Mouse (Mus musculus) layer of hippocampus, postnatal 14 days (tissue): Measurements from ENCODE around the gene Creb3l1. TPM values are rescaled to one million over a fixed set of nuclear protein-coding genes. Genes with fewer than 3 reads are reported as not detected.

Source experiments
- DNase-seq, 2 experiments: peaks; one replicate each; pipeline ENCODE4 v3.0.0; 2021 to 2022; ENCODE audit warnings: low spot score in 2 of 2, mixed read lengths in 1 of 2
- long read RNA-seq, 2 experiments: library from polyadenylated mRNA; stranded (forward); transcript quantifications; one replicate each; pipeline ENCODE4 v2.0.0; 2021
- total RNA-seq, 2 experiments: library from RNA; stranded (reverse); gene quantifications; 2 replicates each; pipeline ENCODE4 v1.2.3; 2021

The Creb3l1 gene
- total RNA-seq, result 1 to 10 TPM; 5.9 to 8.0 TPM
- long read RNA-seq, experiment 1, transcript Creb3l1-201 (12 exons, 2,603 nt), result major isoform, 7 of 7 reads
- long read RNA-seq, experiment 1, partial matches to known transcripts, result 0 of 7 reads
- long read RNA-seq, experiment 1, other reads (novel, unspliced or antisense), result 0 of 7 reads
- long read RNA-seq, experiment 2, transcript Creb3l1-201 (12 exons, 2,603 nt), result major isoform, 9 of 11 reads
- long read RNA-seq, experiment 2, partial matches to known transcripts, result 2 of 11 reads
- long read RNA-seq, experiment 2, other reads (novel, unspliced or antisense), result 0 of 11 reads

DNA sequence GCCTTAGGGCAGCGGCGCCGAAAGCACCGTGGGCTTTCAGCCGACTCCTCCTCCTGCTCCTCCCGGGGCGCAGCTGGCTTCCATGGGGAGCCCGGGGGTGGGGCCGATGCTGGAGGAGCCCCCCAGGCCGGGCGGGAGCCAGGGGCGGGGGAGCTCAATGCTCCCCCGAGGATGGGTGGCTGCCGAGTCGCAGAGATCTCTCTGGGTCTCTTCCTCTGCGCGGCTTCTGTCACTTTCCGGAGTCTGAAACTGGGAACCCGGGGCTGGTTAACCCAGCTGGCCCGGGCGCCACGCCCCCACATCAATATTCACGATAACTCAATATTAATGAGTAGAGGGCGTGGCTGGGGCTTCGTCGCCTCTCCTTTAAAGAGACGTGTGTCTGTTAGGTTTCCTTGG is at the start of gene Creb3l1:
Gene Creb3l1 (minus strand): TSS at position 229 of the 399 bp plus-strand sequence.
- peak; percentile 64 to 77 for DNase-seq

DNA sequence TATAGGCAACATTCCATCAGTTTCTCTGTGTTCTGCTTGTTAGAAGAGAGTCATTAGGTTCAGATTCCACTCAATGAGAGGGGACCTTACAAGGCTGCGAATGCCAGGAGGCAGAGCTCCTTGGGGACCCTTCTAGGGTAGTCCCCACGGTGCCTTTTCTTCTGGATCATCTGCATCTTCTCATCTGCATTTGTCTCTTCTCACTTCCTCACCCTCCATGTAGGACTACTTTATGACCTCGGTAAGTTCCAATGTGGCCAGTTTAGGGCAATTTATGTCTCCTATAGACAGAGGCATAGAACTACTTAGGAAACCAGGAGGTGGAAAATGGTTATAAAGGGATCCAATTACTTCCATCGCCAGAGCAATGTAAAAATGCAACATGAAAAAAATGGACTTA is 46.8 kb upstream of the Creb3l1 start:
- no peak for DNase-seq

DNA sequence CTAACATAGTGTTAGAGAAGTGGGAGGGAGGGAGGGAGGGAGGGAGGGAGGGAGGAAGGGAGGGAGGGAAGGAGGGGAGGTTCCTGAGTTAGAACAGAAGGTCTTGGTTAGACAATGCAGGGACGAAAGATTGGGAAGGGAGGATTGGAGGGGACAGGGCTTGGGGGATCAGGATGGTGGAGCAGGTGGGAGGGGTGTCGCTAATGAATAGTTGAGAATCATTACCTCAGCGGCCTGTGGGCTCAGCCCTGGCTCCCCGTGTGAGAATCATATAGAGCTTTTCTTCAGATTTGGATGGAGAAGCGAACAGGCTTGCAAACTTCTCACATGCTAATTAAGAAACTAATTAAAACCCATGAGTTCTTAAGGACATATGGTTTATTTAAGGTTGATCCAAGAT is 45.3 kb upstream of the Creb3l1 start:
- no peak for DNase-seq

DNA sequence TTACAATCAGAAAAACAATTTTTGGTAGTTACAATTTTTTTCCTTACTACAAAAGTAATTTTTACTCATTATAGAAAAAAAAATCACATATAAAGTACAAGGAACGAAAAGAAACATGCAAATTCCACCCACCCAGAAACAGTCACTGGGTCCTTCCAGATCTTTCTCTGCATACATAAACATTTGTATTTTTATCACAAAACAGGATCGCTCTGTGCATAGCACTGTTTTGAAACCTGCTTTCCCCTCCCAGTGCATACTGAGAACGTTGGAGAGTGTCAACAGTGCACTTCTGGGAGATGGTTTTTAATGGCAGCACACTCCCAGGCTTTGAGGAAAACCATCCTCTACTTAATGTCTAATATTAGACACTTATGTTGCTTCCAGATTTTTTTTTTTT is 43.3 kb upstream of the Creb3l1 start:
- DNase-seq, result no peak

DNA sequence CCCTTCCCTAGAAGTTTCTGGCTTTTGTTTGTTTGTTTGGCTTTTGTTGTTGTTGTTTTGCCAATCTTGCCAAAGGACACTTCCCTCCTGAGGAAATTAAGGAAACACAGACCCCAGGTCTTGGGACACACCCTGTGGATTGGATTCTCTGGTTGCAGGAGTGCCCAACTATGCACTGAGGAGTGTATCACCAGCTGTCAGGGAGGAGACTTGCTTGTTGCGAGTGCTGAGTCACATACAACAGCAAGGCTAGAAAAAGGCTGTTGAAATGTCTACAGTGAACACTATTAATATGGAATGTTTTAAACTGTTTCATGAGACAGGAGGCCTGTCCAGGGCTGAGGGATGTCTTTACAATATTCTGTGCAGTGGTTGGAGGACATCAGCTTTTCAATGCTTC is 42.6 kb upstream of the Creb3l1 start:
- no peak for DNase-seq

DNA sequence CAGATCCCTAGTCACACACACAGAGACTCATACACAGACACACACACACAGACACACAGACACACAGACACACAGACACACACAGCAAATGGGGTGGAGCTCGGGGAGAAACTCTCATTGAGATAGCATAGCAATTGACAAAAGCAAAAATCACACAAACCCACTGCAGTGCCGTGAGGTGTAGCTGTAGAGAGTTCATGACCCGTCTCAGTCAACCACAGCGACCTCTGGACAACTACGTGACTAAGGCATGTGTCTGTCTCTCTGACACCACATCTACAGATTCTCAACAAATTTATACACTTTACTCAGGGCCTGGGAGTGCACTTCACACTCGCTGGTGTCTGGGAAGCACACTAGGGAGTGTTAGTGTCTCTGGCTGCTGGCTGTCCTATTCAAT is 41.6 kb upstream of the Creb3l1 start:
- no peak for DNase-seq

DNA sequence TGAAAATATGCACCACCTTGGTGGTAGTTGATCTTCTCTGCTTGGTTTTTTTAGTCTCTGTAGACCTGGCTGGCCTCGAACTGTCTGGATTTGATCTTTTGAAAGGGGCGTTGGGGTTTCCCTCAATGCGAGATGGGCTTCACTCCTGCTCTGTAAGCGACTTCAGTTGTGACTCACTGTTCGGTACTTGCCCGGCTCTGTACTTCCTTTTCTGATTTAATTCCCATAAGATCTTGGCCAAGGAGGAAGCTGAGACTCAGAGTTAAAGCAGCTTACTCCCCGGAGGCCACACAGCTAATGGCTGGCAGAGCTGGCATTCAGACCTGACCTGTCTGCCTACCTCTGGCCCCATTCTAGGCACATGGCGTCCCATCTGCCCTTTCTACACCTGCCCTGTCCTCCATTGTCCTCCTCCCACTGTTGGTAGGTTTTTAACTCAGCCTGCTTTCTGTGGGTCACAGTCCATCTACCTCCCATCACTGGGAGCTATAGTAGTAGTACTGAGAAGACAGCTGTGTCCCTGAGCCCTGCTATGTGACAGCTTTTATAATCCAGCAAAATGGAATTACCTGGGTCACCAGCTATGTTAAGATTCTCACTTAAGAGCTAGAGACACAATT is 41.1 kb upstream of the Creb3l1 start:
- DNase-seq, result no peak

DNA sequence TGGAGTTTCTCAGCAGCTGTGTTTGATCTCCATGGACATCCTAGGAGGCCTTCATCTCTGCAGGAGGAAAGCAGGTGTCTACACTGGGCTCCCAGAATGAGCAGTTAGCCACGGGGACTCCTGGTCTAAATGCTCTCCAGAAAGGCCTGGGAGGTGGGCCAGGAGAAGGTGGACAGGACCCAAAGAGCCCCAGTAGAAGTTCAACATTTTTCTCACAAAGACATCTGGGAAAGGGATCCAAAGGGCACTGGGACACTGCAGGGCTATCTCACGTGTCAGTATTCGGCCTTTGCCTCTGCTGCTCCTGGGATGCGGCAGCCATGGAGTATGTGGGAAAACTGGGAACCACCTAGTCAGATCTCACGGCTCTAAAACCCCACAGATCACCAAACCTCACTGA is 38.8 kb upstream of the Creb3l1 start:
- no peak for DNase-seq

DNA sequence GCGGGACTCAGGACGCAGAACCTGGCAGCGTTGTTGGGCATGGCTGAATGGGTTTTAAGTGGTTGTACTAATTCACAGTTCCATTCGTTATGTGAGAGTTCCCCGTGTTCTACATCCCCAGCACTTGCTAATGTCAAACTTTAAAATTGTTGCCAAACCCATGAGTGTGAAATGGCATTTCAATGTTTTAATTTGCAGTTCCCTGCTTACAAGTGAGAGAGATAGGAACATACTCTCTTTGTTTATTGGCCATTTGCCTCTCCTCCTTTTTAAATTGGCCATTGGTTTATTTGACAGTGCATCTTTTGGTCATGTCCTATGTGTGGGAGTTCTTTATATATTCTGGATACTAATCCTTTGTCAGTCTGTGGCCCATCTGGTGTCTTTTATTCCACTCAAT is 37.0 kb upstream of the Creb3l1 start:
- peak in 1 of 2 experiments; percentile 72 for DNase-seq

DNA sequence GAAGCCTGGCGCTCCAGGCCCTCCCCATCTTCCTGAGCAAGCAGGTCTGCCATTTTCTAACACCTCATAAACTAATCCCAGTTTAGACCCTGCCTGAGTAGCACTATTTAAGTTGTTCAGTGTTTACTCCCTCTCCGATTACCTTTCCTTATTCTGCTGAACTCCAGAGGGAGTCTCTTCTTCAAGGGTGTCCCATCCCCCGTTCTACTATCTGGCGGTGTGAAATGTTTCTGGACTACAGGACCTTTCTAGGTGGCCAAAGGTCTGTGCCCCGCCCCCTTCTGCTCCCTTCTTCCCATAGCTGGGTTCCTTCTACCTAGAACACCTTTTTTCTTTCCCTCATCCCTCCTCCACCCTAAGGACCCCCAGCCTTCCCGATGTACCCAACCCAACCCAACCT is 36.0 kb upstream of the Creb3l1 start:
- no peak for DNase-seq

DNA sequence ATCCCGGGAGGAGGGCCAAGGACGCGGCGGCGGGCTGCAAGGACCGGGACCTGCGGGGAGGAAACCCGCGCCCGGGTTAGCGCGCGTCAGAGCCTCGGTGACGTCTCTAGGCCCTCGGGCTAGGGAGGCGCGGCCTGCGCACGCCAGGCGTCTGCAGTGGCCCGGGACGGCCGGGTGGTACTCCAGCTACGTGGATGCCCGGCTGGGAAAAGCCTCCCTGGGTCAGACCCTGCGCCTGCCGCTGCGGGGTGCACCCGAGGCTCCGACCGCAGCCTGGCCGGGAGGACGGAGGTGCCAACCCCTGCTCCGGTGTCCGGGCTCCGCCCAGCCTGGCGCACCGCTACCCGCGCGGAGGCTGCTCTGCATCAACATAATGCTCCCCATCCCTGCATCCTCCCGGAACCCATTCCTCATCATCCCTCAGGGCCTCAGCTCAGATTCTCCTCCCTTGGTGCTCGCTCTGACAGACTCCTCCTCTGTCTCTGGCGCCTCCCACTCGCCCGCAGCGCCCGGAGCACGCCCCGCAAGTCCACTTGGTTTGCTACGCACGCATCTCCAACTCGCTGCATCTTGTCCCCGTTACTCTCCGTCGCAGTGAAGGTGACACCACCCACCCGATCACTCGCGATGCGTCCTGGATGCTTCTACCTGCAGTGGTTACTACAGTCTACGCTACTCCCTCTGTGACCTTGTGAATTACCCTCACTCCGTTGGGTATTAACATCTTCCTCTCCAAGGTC is 35.3 kb upstream of the Creb3l1 start:
- peak; percentile 74 to 77 for DNase-seq

DNA sequence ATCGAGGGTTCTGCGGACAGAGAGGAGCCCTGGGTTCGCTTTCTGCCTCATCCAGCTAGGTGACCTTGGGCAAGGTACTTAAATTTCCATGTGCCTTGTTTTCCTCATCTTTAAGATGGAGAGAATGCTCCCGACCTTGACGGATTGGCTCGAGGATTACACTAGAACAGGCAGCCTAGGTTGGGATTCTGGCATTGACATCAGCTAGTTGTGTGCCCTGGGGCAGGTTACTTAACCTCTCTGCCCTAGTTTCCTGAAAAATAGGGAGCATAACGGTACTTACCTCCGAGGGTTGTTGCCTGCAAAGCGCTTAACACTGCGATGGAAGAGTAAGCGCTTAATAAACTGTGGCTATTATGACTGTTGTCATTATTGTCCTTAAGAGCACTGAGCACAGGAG is 34.6 kb upstream of the Creb3l1 start:
- no peak for DNase-seq

DNA sequence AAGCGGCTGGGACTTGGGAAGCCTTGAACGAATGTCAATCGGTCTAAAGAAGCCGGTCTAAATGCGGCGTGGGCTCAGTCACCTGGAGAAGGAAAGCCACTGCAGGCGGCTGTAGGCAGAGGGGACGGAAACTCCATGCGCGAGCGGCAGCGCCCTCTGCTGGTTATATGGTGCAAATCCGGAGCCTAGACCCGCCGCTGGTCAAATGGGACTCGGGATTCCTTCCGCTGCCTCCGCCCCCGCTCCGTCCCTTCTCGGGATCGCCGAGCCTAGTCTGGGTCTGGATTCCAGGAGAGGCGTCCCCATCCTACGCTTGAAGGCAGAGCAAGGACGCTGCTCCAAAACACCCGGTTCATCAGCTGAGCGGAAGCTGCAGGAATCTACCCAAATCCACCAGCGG is 34.2 kb upstream of the Creb3l1 start:
- peak; percentile 94 to 95 for DNase-seq

DNA sequence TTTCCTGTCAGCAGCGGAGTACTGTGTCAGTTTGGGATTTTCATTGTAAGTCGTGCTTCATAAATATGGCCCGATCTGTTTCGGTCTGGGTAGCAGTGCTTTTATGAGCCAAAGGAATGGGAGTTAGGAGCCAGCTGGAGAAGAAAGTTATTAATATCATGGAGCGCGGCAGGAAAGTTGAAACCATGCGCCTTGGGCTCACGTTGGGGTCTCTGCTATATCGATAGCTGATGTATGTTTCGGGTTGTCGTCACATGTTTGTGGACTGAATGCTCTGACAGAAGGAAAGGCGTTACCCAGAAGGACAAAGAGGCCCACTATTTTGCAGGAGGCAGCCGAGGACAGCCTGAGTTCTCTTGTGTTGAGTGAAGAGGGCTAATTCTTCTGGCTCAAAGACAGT is 32.5 kb upstream of the Creb3l1 start:
- DNase-seq, result no peak

DNA sequence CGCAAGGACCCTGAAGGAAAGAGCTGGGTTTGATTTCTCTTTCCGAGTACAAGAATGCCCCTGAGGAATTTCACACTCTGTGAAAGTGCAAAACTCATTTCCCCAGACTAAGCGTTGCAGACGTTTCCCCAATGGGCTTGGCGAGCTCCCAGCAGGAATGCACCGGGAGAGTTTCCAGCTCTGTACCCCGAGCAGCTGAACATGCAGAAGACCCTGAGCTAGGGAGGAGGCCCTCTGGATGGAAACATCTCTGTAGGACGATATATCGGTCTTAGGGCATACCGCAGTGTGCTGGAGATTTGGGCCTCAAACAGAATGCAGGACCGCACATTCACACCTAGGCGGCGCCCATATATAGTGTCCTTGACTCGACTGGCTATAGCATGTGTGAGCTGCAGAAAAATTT is 31.5 kb upstream of the Creb3l1 start:
- DNase-seq, result peak in 1 of 2 experiments; percentile 64

DNA sequence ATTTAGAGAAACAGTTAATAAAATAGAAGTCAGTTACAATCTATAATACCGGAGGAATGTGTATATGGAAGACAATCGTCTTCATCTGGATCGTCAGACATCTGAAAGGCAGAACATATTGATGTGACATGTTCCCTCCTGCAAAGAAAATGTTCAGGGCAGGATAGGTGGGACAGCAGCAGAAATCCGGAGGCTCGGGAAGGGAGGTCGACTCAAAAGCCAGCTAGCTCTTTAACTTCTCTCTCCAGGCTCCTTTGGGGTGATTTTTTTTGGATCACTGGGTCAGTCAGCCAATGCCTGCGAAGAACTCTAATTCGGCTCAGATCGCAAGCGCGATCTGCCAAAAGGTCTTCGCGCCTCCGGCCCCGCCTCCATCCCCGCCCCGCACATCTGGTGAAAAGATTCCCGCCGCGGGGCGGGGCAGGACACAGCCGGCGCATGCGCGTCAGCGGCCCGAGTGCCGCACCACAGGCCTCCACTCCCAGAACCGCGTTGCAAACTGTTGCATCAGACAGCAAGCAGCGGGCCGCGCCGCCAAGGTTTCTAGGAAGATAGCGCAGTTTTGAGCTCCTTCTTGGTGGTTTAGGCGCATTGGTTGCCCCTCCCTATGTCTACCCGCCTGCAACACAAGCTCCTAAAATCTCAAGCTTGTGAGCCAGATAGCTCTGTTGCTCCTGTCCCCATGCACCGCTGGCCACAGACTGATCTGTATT is 31.0 kb upstream of the Creb3l1 start:
- DNase-seq, result peak; percentile 82 to 86

DNA sequence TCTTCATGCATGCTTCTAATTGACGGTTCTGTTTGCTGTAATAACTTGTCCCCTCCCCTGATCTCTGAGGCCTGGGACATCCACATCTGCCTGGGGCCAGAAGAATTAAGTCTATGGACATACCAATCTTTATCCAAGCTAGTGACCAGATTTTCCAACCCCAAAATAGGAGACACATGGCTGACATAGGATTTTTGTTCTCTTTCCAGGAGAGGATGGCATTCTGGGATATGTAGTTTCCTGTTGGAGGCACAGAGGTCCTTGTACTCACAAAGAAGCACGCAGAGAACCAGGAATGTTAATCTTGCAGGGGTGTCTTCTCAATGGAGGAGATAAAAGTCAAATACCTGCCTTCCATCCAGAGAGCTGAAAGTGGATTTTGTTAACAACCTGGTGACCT is 28.5 kb upstream of the Creb3l1 start:
- no peak for DNase-seq

DNA sequence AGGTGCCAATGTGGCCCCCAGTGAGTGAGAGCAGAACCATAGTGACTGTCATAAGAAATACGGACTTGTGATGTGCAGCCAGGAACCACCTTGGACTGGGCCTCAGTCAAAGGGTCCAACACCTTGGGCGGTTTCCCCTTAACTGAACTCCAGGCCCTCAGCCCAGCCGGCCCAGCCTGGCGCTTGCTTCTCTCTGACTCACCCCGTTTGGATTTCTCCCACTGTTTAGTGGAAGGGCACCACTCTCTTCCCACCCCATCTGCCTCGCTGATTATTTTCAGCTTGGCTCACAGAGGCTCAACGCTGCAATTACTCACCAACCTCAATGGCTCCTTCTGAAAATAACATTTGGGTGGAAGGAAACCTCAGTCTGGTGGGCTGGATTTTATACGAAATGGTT is 27.9 kb upstream of the Creb3l1 start:
- DNase-seq, result peak; percentile 66 to 72

DNA sequence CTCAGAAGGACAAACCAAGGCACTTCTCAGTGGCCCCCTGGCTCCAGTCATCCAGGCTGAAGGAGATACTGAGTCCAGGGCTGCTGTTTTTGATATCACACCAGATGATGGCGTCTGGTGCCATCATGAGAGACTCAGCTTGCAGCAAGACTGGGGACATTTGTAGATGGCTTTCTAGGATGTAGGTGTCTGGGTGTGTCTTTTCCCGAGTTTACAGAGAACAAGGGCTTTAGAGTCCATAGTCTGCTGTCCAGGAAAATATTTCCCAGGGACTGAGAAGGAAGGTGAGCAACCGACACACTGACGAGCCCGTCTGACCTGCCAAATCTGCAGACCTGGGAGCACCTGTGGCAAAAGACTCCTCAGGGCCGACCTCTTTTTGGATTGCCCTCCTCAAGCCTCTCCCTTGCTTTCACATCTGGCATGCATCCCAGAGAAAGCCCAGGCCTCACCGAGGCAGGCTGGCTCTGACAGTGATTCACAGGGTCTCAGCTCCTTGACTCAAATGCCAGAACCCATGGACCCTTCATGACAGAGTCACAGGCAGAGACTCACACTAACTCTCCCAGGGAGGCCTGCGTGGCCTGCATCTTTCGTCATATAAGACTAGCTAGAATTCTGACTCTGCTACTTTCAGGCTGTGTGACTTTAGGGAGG is 23.9 kb upstream of the Creb3l1 start:
- no peak for DNase-seq

DNA sequence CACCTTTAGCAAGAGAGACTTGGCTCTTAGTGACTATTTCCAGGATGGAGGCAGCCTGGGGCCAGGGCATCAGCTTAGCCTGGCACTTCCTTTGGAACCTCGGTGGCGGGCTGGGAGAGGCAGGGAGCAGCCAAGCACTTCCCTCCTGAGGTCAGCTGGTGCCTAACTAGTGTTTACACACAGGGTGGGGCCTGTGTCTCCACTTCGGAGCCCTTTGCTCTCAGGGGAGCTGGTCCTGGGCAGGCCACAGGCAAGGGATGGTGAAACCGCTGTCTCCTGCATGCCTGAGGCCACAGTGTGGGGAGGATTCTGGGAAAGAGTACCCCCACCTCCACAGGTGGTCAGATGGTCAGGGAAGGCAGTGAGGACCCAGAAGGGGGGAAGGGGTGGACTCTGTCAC is 23.3 kb upstream of the Creb3l1 start:
- no peak for DNase-seq

DNA sequence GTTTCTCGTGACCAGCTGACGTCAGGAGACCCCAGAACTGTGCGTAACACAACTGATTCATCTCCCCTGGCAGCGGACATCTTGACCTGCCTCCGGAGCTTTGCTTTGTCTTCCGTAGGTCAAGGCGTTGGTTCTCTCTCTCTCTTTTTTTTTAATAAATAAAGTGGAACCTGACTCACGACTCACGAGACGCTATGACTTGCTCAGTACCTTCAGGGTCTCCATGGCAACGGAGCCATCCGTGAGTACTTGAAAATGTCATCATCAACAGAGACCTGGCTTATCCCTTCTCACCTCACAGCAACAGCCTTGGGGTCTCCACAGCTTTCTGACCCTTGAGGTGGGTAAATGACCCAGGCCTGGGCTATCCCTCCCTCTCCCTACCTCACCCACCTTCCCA is 19.0 kb upstream of the Creb3l1 start:
- DNase-seq, result no peak
